ENCODE assay signal across 28 mouse cellular contexts in genomic region chr11:100246471-100246870, GRCm38 (mm10). TPM values are rescaled to one million over a fixed set of nuclear protein-coding genes. Genes with fewer than 3 reads are reported as not detected.
"Had no signal": no experiment of that assay in that cellular context is flagged by ENCODE, and none has a peak within 500 bp of the region (broad histone marks: within the 10 kb centered on the region; RNA-seq: fewer than 3 reads in every experiment).

No protein-coding gene starts in this region.

RNA-seq across cellular contexts. Expression of gene Krt16, which starts 2.2 kb away (rescaled TPM):
- polyA plus RNA-seq: limb, embryonic 11.5 days; limb, embryonic 12.5 days; liver, adult 2 months; liver, embryonic 11.5 days; liver, embryonic 12.5 days; liver, embryonic 13.5 days; liver, embryonic 14.5 days; liver, embryonic 15.5 days; liver, embryonic 16.5 days; liver, postnatal 0 days; lung, embryonic 14.5 days; lung, embryonic 15.5 days; lung, embryonic 16.5 days; lung, postnatal 0 days; macrophage; midbrain, embryonic 10.5 days; midbrain, embryonic 11.5 days; midbrain, embryonic 12.5 days; midbrain, embryonic 13.5 days; midbrain, embryonic 14.5 days; midbrain, embryonic 15.5 days; midbrain, embryonic 16.5 days; midbrain, postnatal 0 days; neural tube, embryonic 11.5 days; neural tube, embryonic 12.5 days had no signal

RNA-seq across cellular contexts. Expression of gene Krt17, which starts 14.4 kb away (rescaled TPM):
- polyA plus RNA-seq: liver, adult 2 months; macrophage; midbrain, embryonic 11.5 days; midbrain, embryonic 13.5 days; midbrain, embryonic 14.5 days; myocyte had no signal

RNA-seq across cellular contexts. Expression of gene Krt42, which starts 23.2 kb away (rescaled TPM):
- polyA plus RNA-seq: limb, embryonic 12.5 days; limb, embryonic 13.5 days; liver, adult 2 months; liver, embryonic 11.5 days; liver, embryonic 12.5 days; liver, embryonic 13.5 days; liver, embryonic 14.5 days; liver, embryonic 15.5 days; liver, embryonic 16.5 days; liver, postnatal 0 days; lung, adult 2 months; lung, embryonic 14.5 days; lung, embryonic 15.5 days; lung, embryonic 16.5 days; lung, postnatal 0 days; macrophage; midbrain, embryonic 10.5 days; midbrain, embryonic 11.5 days; midbrain, embryonic 12.5 days; midbrain, embryonic 13.5 days; midbrain, embryonic 14.5 days; midbrain, embryonic 15.5 days; midbrain, embryonic 16.5 days; midbrain, postnatal 0 days; myocyte; neural tube, embryonic 11.5 days; neural tube, embryonic 12.5 days had no signal

RNA-seq across cellular contexts. Expression of gene Krt14, which starts 39.1 kb away (rescaled TPM):
- polyA plus RNA-seq: liver, adult 2 months; lung, embryonic 14.5 days; macrophage; midbrain, embryonic 14.5 days had no signal

RNA-seq across cellular contexts. Expression of gene Krt9, which starts 53.4 kb away (rescaled TPM):
- polyA plus RNA-seq: limb, embryonic 12.5 days; limb, embryonic 13.5 days; liver, adult 2 months; liver, embryonic 11.5 days; liver, embryonic 12.5 days; liver, embryonic 13.5 days; liver, embryonic 14.5 days; liver, embryonic 15.5 days; liver, embryonic 16.5 days; liver, postnatal 0 days; lung, adult 2 months; lung, embryonic 14.5 days; lung, embryonic 15.5 days; lung, embryonic 16.5 days; lung, postnatal 0 days; macrophage; midbrain, embryonic 10.5 days; midbrain, embryonic 11.5 days; midbrain, embryonic 12.5 days; midbrain, embryonic 13.5 days; midbrain, embryonic 14.5 days; midbrain, embryonic 15.5 days; midbrain, embryonic 16.5 days; midbrain, postnatal 0 days; myocyte; neural tube, embryonic 11.5 days had no signal
